Mouse (Mus musculus) C2C12 (cell line): ENCODE measurements around the gene Grm8. TPM values are rescaled to one million over a fixed set of nuclear protein-coding genes. Genes with fewer than 3 reads are reported as not detected.

ENCODE experiments used
- H3K27me3 ChIP-seq: one replicate; pipeline ENCODE4 v1.6.1; 2011; ENCODE audit not compliant: control insufficient read depth, insufficient read depth, insufficient read length
- H3K36me3 ChIP-seq: one replicate; pipeline ENCODE4 v1.6.1; 2011; ENCODE audit not compliant: control insufficient read depth, insufficient read depth
- H3K4me3 ChIP-seq: one replicate; pipeline ENCODE4 v1.5.1; 2011; ENCODE audit warnings: mild to moderate bottlenecking, control low read depth; ENCODE audit not compliant: poor library complexity, insufficient read depth, severe bottlenecking
- H3K79me2 ChIP-seq: one replicate; pipeline ENCODE4 v1.6.1; 2011; ENCODE audit not compliant: control insufficient read depth, insufficient read depth
- H3K79me3 ChIP-seq: one replicate; pipeline ENCODE4 v1.6.1; 2011; ENCODE audit warnings: low read depth, control low read depth
- H3ac ChIP-seq: one replicate; pipeline ENCODE3; 2011; ENCODE audit warnings: low read depth; ENCODE audit not compliant: control insufficient read depth, insufficient read length
- CEBPB ChIP-seq: IDR thresholded peaks from one replicate; pipeline ENCODE4 v1.6.1; 2011; ENCODE audit warnings: low read depth, mild to moderate bottlenecking, control low read depth, moderate library complexity
- CTCF ChIP-seq: IDR thresholded peaks from one replicate; pipeline ENCODE4 v1.5.1; 2011; ENCODE audit not compliant: control insufficient read depth, insufficient read depth, insufficient read length
- FOSL1 ChIP-seq: IDR thresholded peaks from one replicate; pipeline ENCODE4 v1.8.0; 2011; ENCODE audit warnings: mild to moderate bottlenecking, low read length; ENCODE audit not compliant: poor library complexity, insufficient read depth, severe bottlenecking
- MAX ChIP-seq: IDR thresholded peaks from one replicate; pipeline ENCODE4 v1.6.1; 2011; ENCODE audit warnings: mild to moderate bottlenecking, control low read depth
- MYOD1 ChIP-seq: IDR thresholded peaks from one replicate; pipeline ENCODE4 v1.6.1; 2011; ENCODE audit warnings: low read depth; ENCODE audit not compliant: control insufficient read depth, insufficient read length
- MYOG ChIP-seq: IDR thresholded peaks from one replicate; pipeline ENCODE4 v1.6.1; 2011; ENCODE audit not compliant: control insufficient read depth, insufficient read length; ENCODE audit errors: extremely low read depth
- USF1 ChIP-seq: IDR thresholded peaks from one replicate; pipeline ENCODE4 v1.6.1; 2011; ENCODE audit warnings: low read depth, mild to moderate bottlenecking, control low read depth, moderate library complexity
- polyA plus RNA-seq: library from polyadenylated mRNA; unstranded; fragments of >200 nt; fragmentation: generic; extraction: Trizol; gene quantifications from one replicate; pipeline ENCODE4 v1.2.1, GENCODE M21; 2012; ENCODE audit warnings: missing spikeins

The Grm8 gene
- polyA plus RNA-seq, 1 experiment: not detected

GRCm38 (mm10) chr6:28114916-28115315 lies 20.1 kb downstream of the Grm8 start:
- H3K79me2 ChIP-seq: no peaks in the 10 kb centered on the region
- no peaks in the 10 kb centered on the region for H3K27me3 ChIP-seq
- H3K36me3 ChIP-seq: no peaks in the 10 kb centered on the region
- no peaks in the 10 kb centered on the region for H3K79me3 ChIP-seq
- H3ac ChIP-seq: no peak overlapping the region
- TF ChIP-seq MYOG (no peak), MYOD1 (no peak), CEBPB (no peak), CTCF (no peak), MAX (no peak), USF1 (no peak), FOSL1 (no peak)
- no peak overlapping the region for H3K4me3 ChIP-seq

- H3K79me2 ChIP-seq: no peaks in the 10 kb centered on the region
- H3K79me3 ChIP-seq: no peaks in the 10 kb centered on the region
- no peaks in the 10 kb centered on the region for H3K27me3 ChIP-seq
- H3K36me3 ChIP-seq: no peaks in the 10 kb centered on the region
- TF ChIP-seq FOSL1: no peak
- TF ChIP-seq MYOG: no peak
- no peak for TF ChIP-seq MYOD1
- TF ChIP-seq CEBPB: no peak
- no peak for TF ChIP-seq MAX
- TF ChIP-seq CTCF: no peak
- TF ChIP-seq USF1: no peak
- H3ac ChIP-seq: no peak overlapping the region
- H3K4me3 ChIP-seq: no peak overlapping the region
Measured at GRCm38 (mm10) chr6:28111551-28111950, 23.4 kb downstream of the Grm8 start.

GRCm38 (mm10) chr6:28102608-28103316 lies 32.2 kb downstream of the Grm8 start:
- no peaks in the 10 kb centered on the region for H3K79me3 ChIP-seq
- H3K36me3 ChIP-seq: no peaks in the 10 kb centered on the region
- no peaks in the 10 kb centered on the region for H3K79me2 ChIP-seq
- no peaks in the 10 kb centered on the region for H3K27me3 ChIP-seq
- H3K4me3 ChIP-seq: no peak overlapping the region
- TF ChIP-seq CEBPB: no peak
- TF ChIP-seq CTCF: no peak
- no peak for TF ChIP-seq USF1
- TF ChIP-seq FOSL1: no peak
- TF ChIP-seq MYOG: no peak
- no peak for TF ChIP-seq MYOD1
- TF ChIP-seq MAX: no peak
- H3ac ChIP-seq: no peak overlapping the region

GRCm38 (mm10) chr6:28100001-28100400 lies 35.0 kb downstream of the Grm8 start:
- no peaks in the 10 kb centered on the region for H3K27me3 ChIP-seq
- no peaks in the 10 kb centered on the region for H3K36me3 ChIP-seq
- no peak overlapping the region for H3K4me3 ChIP-seq
- H3ac ChIP-seq: no peak overlapping the region
- H3K79me3 ChIP-seq: no peaks in the 10 kb centered on the region
- H3K79me2 ChIP-seq: no peaks in the 10 kb centered on the region
- TF ChIP-seq FOSL1 (no peak), USF1 (no peak), CEBPB (no peak), MYOD1 (no peak), MYOG (no peak), CTCF (no peak), MAX (no peak)

- no peak overlapping the region for H3K4me3 ChIP-seq
- no peaks in the 10 kb centered on the region for H3K27me3 ChIP-seq
- H3K79me2 ChIP-seq: no peaks in the 10 kb centered on the region
- H3K36me3 ChIP-seq: no peaks in the 10 kb centered on the region
- H3ac ChIP-seq: no peak overlapping the region
- TF ChIP-seq CEBPB (no peak), FOSL1 (no peak), USF1 (no peak), MAX (no peak), MYOD1 (no peak), CTCF (no peak), MYOG (no peak)
- no peaks in the 10 kb centered on the region for H3K79me3 ChIP-seq
Measured at GRCm38 (mm10) chr6:28092511-28092910, 42.5 kb downstream of the Grm8 start.
